Mouse (Mus musculus): ENCODE measurements around the gene Crygd.

DNA sequence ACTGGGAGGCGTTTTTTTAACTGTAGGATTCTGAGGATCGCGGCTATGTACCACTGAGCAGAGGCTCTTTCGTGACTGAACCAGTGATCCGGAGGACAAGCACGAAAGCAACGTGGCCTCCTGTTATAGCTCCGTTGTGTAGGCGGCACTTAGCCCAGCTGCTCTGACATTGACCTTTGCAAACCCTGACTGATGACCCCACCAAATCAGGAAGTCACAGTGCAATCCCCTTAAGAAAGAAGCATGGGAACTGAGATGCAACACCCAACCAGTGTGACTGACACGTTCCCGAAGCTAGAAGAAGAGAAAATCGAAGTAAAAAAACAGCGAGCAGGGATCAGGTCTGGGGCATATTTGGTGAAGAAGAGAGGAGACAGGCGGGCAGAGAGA lies 49.5 kb upstream of the Crygd start:
- TF ChIP-seq CTCF (IDR thresholded peaks at IDR 0.05; ENCODE audit: low read depth, low read length) = no peak
- TF ChIP-seq POLR2A (IDR thresholded peaks at IDR 0.05; ENCODE audit: borderline replicate concordance, low read depth, low read length) = no peak
